Mouse (Mus musculus) C2C12 (cell line): ENCODE results near the gene Hist1h2ai.

Experiments used
- CEBPB ChIP-seq: IDR thresholded peaks from one replicate; pipeline ENCODE4 v1.6.1; 2011; ENCODE audit warnings: low read depth, mild to moderate bottlenecking, control low read depth, moderate library complexity
- CTCF ChIP-seq: IDR thresholded peaks from one replicate; pipeline ENCODE4 v1.5.1; 2011; ENCODE audit not compliant: control insufficient read depth, insufficient read depth, insufficient read length
- MAX ChIP-seq: IDR thresholded peaks from one replicate; pipeline ENCODE4 v1.6.1; 2011; ENCODE audit warnings: mild to moderate bottlenecking, control low read depth
- MYOG ChIP-seq: IDR thresholded peaks from one replicate; pipeline ENCODE4 v1.6.1; 2011; ENCODE audit not compliant: control insufficient read depth, insufficient read length; ENCODE audit errors: extremely low read depth
- USF1 ChIP-seq: IDR thresholded peaks from one replicate; pipeline ENCODE4 v1.6.1; 2011; ENCODE audit warnings: low read depth, mild to moderate bottlenecking, control low read depth, moderate library complexity

DNA sequence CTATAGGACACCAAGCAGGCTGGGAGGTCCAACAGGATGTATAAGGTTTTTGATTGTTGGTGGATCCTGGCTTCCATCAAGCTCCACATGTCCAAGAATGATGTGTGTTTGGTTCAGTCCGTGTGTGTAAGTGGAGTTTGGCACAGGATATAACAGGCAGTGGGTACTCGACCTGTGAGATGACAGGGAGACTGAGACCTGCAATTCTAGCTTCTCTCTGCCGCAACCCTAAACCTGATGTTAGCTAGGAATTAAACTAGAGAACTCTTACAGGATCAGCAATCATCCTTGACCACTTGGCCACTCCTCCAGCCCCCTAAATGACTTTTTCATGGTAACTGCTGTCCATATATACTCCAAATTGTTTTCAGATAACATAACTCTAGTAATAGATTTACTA is 36.1 kb downstream of the Hist1h2ai start:
- TF ChIP-seq MYOG, result no peak
- no peak for TF ChIP-seq CTCF
- TF ChIP-seq USF1, result no peak
- no peak for TF ChIP-seq CEBPB
- TF ChIP-seq MAX, result no peak
